In the genomic region with DNA sequence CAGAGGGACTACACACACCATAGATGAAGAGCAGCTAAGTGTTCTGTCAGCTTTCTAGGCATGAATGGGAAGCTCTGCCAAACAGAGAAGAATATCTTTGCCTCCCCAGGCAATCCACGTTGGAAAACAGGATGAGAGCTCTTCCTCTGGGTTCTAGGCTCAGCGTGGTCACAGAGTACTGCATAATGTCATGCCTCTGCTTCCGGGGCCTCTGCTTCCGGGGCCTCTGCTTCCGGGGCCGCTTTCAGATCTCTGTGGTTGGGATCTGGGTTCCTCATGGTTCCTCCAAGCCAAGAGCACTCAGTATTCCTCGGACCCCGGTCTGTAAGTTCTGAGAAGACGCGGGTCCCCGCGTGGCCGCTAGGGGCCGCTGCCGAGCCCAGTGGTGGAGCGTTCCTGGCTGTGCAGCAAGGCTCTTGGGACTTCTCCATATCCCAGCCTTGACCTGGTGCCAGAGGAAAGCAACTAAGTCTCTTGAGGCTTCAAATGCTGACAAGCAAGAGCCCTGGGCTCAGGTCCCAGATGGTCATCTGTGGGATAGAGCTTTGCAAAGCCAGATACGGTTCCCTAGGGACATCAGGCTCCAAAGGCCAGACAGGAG, we compare ENCODE assay signal across 8 mouse cellular contexts. TPM values are rescaled to one million over a fixed set of nuclear protein-coding genes. Genes with fewer than 3 reads are reported as not detected.
A peak's percentile ranks its signal among the peaks of the same experiment; 100 is the strongest.
DNase-seq lines count a peak whose midpoint lies in the region; ATAC-seq lines count a peak whose summit lies in the region.

No protein-coding gene starts in this region.

- no peak overlapping the region for H3K4me3 ChIP-seq in kidney, embryonic 15.5 days (replicated peaks)
- H3K4me3 ChIP-seq in liver, embryonic 11.5 days (ENCODE audit: low read depth, low read length): no peak overlapping the region
- H3K4me3 ChIP-seq in stomach, embryonic 15.5 days (replicated peaks): no peak overlapping the region

- no peaks in the 10 kb centered on the region for H3K27me3 ChIP-seq in kidney, embryonic 15.5 days
- H3K27me3 ChIP-seq in liver, embryonic 11.5 days (replicated peaks; ENCODE audit: control insufficient read depth, insufficient read depth, low read length): no peaks in the 10 kb centered on the region
- no peaks in the 10 kb centered on the region for H3K27me3 ChIP-seq in stomach, embryonic 15.5 days (replicated peaks)

- ATAC-seq in kidney, embryonic 15.5 days (replicated peaks; ENCODE audit: low FRiP score): 0 out of 2 replicates have a peak, but pooled peaks have one; percentile 55
- 0 out of 2 replicates have a peak, but pooled peaks have one; percentile 31 for ATAC-seq in liver, embryonic 11.5 days (replicated peaks; ENCODE audit: low FRiP score)
- peak; percentile 32; the same call in 1 of the 2 replicates for ATAC-seq in stomach, embryonic 15.5 days (ENCODE audit: insufficient read depth, low FRiP score, low read depth)

- WGBS in kidney, embryonic 15.5 days: 24% methylated on average over 17 of the region's 17 CpGs
- WGBS in liver, embryonic 11.5 days: 16% methylated on average over 17 of the region's 17 CpGs
- WGBS in stomach, embryonic 15.5 days: 23% methylated on average over 17 of the region's 17 CpGs

- H3K4me2 ChIP-seq in kidney, embryonic 15.5 days: no peak overlapping the region
- no peak overlapping the region for H3K4me2 ChIP-seq in liver, embryonic 11.5 days
- no peak overlapping the region; the same call in 1 of the 2 replicates for H3K4me2 ChIP-seq in stomach, embryonic 15.5 days

- H3K9ac ChIP-seq in kidney, embryonic 15.5 days: no peak overlapping the region
- H3K9ac ChIP-seq in liver, embryonic 11.5 days (ENCODE audit: low read depth, low read length): no peak overlapping the region
- H3K9ac ChIP-seq in stomach, embryonic 15.5 days: no peak overlapping the region

- H3K27ac ChIP-seq in kidney, embryonic 15.5 days: no peak overlapping the region
- H3K27ac ChIP-seq in liver, embryonic 11.5 days (ENCODE audit: low read depth, low read length): no peak overlapping the region
- H3K27ac ChIP-seq in stomach, embryonic 15.5 days: no peak overlapping the region

- peak; percentile 55 for DNase-seq in A20 (ENCODE audit: low read depth, low spot score)
- DNase-seq in adrenal gland, postnatal 10 days: peak; percentile 93
- DNase-seq in embryo, embryonic 9.5 days (ENCODE audit: extremely low spot score): peak; percentile 79
- peak; percentile 90 for DNase-seq in heart, adult 8-10 months (ENCODE audit: low spot score)
- peak; percentile 74 for DNase-seq in liver, embryonic 11.5 days (ENCODE audit: low spot score)
- DNase-seq in neural tube, embryonic 10.5 days (ENCODE audit: extremely low spot score, low spot score): peak; percentile 81

- H3K36me3 ChIP-seq in kidney, embryonic 15.5 days: no peaks in the 10 kb centered on the region
- no peaks in the 10 kb centered on the region for H3K36me3 ChIP-seq in liver, embryonic 11.5 days (ENCODE audit: control insufficient read depth, insufficient read depth, low read length)
- no peaks in the 10 kb centered on the region for H3K36me3 ChIP-seq in stomach, embryonic 15.5 days

- no peaks in the 10 kb centered on the region for H3K9me3 ChIP-seq in kidney, embryonic 15.5 days (replicated peaks)
- no peaks in the 10 kb centered on the region for H3K9me3 ChIP-seq in liver, embryonic 11.5 days (ENCODE audit: control insufficient read depth, low read length)
- no peaks in the 10 kb centered on the region for H3K9me3 ChIP-seq in stomach, embryonic 15.5 days

- H3K4me1 ChIP-seq in kidney, embryonic 15.5 days: peaks cover 20% of the 10 kb centered on the region
- H3K4me1 ChIP-seq in liver, embryonic 11.5 days (replicated peaks; ENCODE audit: control insufficient read depth, insufficient read depth, low read length): no peaks in the 10 kb centered on the region; the same call in 1 of the 2 replicates
- H3K4me1 ChIP-seq in stomach, embryonic 15.5 days: peaks cover 4% of the 10 kb centered on the region; the same call in 1 of the 2 replicates

RNA-seq across cellular contexts. Expression of gene Col15a1, which starts 26.8 kb away (rescaled TPM):
- total RNA-seq in adrenal gland, postnatal 10 days (2021): 100 to 1,000 TPM; 109 to 154 TPM
- total RNA-seq in heart, adult 8-10 months (2022): 10 to 100 TPM; 29.9 to 58.5 (median 52.4) TPM
- 21.9 and 24.0 TPM in 2 replicates for polyA plus RNA-seq in kidney, embryonic 15.5 days (2015; fragmentation: Nextera tagmentation; extraction: Ambion mirVana)
- polyA plus RNA-seq in liver, embryonic 11.5 days (2014; fragmentation: Nextera tagmentation; extraction: Ambion mirVana): 1.2 and 1.4 TPM in 2 replicates
- 23.1 and 23.7 TPM in 2 replicates for polyA plus RNA-seq in stomach, embryonic 15.5 days (2015; fragmentation: Nextera tagmentation; extraction: Ambion mirVana)
